Mouse (Mus musculus): ENCODE results near the gene Npb. TPM values are rescaled to one million over a fixed set of nuclear protein-coding genes. Genes with fewer than 3 reads are reported as not detected.

The Npb gene
- polyA plus RNA-seq, 1 experiment from 2014 or later = 4.4 TPM

- Histone ChIP-seq H3K36me3 (ENCODE audit: control insufficient read depth, insufficient read depth, low read length) (peaks cover 35% of the 10 kb centered on the region), H3K4me3 (ENCODE audit: low read depth, low read length) (no peak overlapping the region)
These were observed 30.1 kb upstream of the Npb start for GRCm38 (mm10) chr11:120578024-120578693.

GRCm38 (mm10) chr11:120578694-120579243 is 29.5 kb upstream of the Npb start:
- Histone ChIP-seq H3K9me3 (ENCODE audit: control insufficient read depth, low read length) (peaks cover under 1% of the 10 kb centered on the region; the same call in 1 of the 2 replicates), H3K27ac (ENCODE audit: low read depth) (no peak overlapping the region), H3K4me1 (replicated peaks; ENCODE audit: control insufficient read depth, insufficient read depth, low read length) (peaks cover 25% of the 10 kb centered on the region), H3K36me3 (ENCODE audit: control insufficient read depth, insufficient read depth, low read length) (peaks cover 35% of the 10 kb centered on the region), H3K4me2 (ENCODE audit: low read length) (no peak overlapping the region), H3K9ac (ENCODE audit: low read length) (no peak overlapping the region), H3K27me3 (replicated peaks; ENCODE audit: control insufficient read depth, insufficient read depth, low read length) (no peaks in the 10 kb centered on the region), H3K4me3 (ENCODE audit: low read depth, low read length) (no peak overlapping the region)
- WGBS = 79% methylated on average over 11 of the region's 11 CpGs
- DNase-seq (ENCODE audit: low spot score) (no peak), ATAC-seq (replicated peaks; ENCODE audit: low FRiP score, low TSS enrichment, low read depth) (no peak)

More at GRCm38 (mm10) chr11:120578024-120578693, 30.1 kb upstream of the Npb start:
- Histone ChIP-seq H3K9me3 (ENCODE audit: control insufficient read depth, low read length) (no peaks in the 10 kb centered on the region), H3K27me3 (replicated peaks; ENCODE audit: control insufficient read depth, insufficient read depth, low read length) (no peaks in the 10 kb centered on the region), H3K27ac (ENCODE audit: low read depth) (no peak overlapping the region), H3K4me1 (replicated peaks; ENCODE audit: control insufficient read depth, insufficient read depth, low read length) (peaks cover 25% of the 10 kb centered on the region), H3K4me2 (ENCODE audit: low read length) (no peak overlapping the region), H3K9ac (ENCODE audit: low read length) (no peak overlapping the region)
- ATAC-seq (replicated peaks; ENCODE audit: low FRiP score, low TSS enrichment, low read depth) = no peak
- 82% methylated on average over 10 of the region's 10 CpGs for WGBS
- no peak for DNase-seq (ENCODE audit: low spot score)

GRCm38 (mm10) chr11:120579316-120580107 is 28.8 kb upstream of the Npb start:
- H3K36me3 ChIP-seq (ENCODE audit: control insufficient read depth, insufficient read depth, low read length) = peaks cover 38% of the 10 kb centered on the region
- H3K4me2 ChIP-seq (ENCODE audit: low read length) = peak overlapping the region; percentile 97
- no peak overlapping the region for H3K9ac ChIP-seq (ENCODE audit: low read length)
- WGBS = 49% methylated on average over 15 of the region's 15 CpGs
- H3K4me3 ChIP-seq (ENCODE audit: low read depth, low read length) = peak overlapping the region; percentile 89
- peaks cover 4% of the 10 kb centered on the region; the same call in 1 of the 2 replicates for H3K9me3 ChIP-seq (ENCODE audit: control insufficient read depth, low read length)
- ATAC-seq (replicated peaks; ENCODE audit: low FRiP score, low TSS enrichment, low read depth) = no peak
- H3K27me3 ChIP-seq (replicated peaks; ENCODE audit: control insufficient read depth, insufficient read depth, low read length) = no peaks in the 10 kb centered on the region
- peak; percentile 96 for DNase-seq (ENCODE audit: low spot score)
- peaks cover 20% of the 10 kb centered on the region for H3K4me1 ChIP-seq (replicated peaks; ENCODE audit: control insufficient read depth, insufficient read depth, low read length)
- H3K27ac ChIP-seq (ENCODE audit: low read depth) = no peak overlapping the region

DNA sequence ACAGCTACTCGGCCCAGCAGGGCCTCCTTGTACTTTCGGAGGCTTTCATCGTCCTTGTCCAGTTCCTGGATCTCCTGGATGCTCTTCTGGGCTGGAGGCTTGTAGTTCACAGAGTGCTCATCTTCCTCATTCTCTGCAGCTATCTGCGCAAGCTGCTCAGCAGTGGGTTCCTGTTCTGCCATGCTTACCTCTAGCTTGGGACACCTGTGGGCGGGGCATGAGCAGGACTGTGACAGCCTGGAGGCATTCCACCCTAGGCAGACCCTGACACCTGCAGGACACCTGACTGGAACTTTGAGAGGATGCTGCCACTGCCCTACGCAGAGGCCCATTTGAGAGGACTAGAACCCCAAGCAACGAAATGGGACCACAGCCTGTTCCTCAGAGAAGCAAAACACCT is 28.1 kb upstream of the Npb start:
- peaks cover 42% of the 10 kb centered on the region for H3K36me3 ChIP-seq (ENCODE audit: control insufficient read depth, insufficient read depth, low read length)
- DNase-seq (ENCODE audit: low spot score) (peak; percentile 59), ATAC-seq (replicated peaks; ENCODE audit: low FRiP score, low TSS enrichment, low read depth) (no peak)
- H3K9me3 ChIP-seq (ENCODE audit: control insufficient read depth, low read length) = peaks cover 4% of the 10 kb centered on the region; the same call in 1 of the 2 replicates
- H3K27me3 ChIP-seq (replicated peaks; ENCODE audit: control insufficient read depth, insufficient read depth, low read length) = no peaks in the 10 kb centered on the region
- peak overlapping the region; percentile 89 for H3K4me3 ChIP-seq (ENCODE audit: low read depth, low read length)
- peak overlapping the region; percentile 97 for H3K4me2 ChIP-seq (ENCODE audit: low read length)
- peaks cover 19% of the 10 kb centered on the region for H3K4me1 ChIP-seq (replicated peaks; ENCODE audit: control insufficient read depth, insufficient read depth, low read length)
- WGBS = 55% methylated on average over 7 of the region's 7 CpGs
- peak overlapping the region; percentile 93 for H3K9ac ChIP-seq (ENCODE audit: low read length)
- peak overlapping the region; percentile 91; the same call in 1 of the 2 replicates for H3K27ac ChIP-seq (ENCODE audit: low read depth)

DNA sequence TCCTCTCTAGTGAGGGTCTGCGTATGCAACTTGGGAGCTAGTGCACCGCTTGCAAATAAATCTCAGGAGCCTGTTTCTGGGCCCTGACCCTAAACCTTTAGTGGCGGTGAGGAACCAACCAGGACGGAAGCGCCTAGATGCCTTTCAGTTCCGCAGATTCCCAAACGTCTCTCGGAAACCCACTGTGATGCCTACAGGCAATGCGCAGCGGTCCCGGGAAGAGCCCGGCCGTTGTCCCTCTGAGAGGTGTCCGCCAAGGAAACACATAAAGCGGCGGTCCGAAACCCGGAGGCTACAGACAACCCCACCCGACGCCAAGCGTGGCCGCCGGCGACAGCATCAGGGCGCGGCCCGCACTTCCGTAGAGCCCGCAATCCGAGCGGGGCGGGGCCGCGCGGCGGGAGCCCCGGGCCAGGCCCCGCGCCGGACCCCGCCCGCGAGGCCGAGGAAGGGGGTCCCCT is 27.4 kb upstream of the Npb start:
- H3K36me3 ChIP-seq (ENCODE audit: control insufficient read depth, insufficient read depth, low read length) = peaks cover 49% of the 10 kb centered on the region
- WGBS = under 1% methylated on average over 29 of the region's 44 CpGs
- peak; percentile 74 for DNase-seq (ENCODE audit: low spot score)

GRCm38 (mm10) chr11:120581490-120582267 is 26.6 kb upstream of the Npb start, which contains the start of gene Arhgdia:
TSS of gene Arhgdia (minus strand) at chr11:120581624.
- H3K9ac ChIP-seq (ENCODE audit: low read length) = peak within 1 kb of the TSS; percentile 93
- peaks cover 57% of the 10 kb centered on the region for H3K36me3 ChIP-seq (ENCODE audit: control insufficient read depth, insufficient read depth, low read length)
- peaks cover 4% of the 10 kb centered on the region; the same call in 1 of the 2 replicates for H3K9me3 ChIP-seq (ENCODE audit: control insufficient read depth, low read length)
- H3K27ac ChIP-seq (ENCODE audit: low read depth) = peak within 1 kb of the TSS; percentile 91
- WGBS = 4% methylated on average over 67 of the region's 75 CpGs
- peak within 1 kb of the TSS; percentile 97 for H3K4me2 ChIP-seq (ENCODE audit: low read length)
- H3K4me1 ChIP-seq (replicated peaks; ENCODE audit: control insufficient read depth, insufficient read depth, low read length) = peaks cover 19% of the 10 kb centered on the region
- DNase-seq (ENCODE audit: low spot score) (peak; percentile 93), ATAC-seq (replicated peaks; ENCODE audit: low FRiP score, low TSS enrichment, low read depth) (peak; percentile 42)
- peak within 1 kb of the TSS; percentile 89 for H3K4me3 ChIP-seq (ENCODE audit: low read depth, low read length)
- no peaks in the 10 kb centered on the region for H3K27me3 ChIP-seq (replicated peaks; ENCODE audit: control insufficient read depth, insufficient read depth, low read length)

More for the DNA sequence above, 27.4 kb upstream of the Npb start:
- peak; percentile 36; the same call in 1 of the 2 replicates for ATAC-seq (replicated peaks; ENCODE audit: low FRiP score, low TSS enrichment, low read depth)
- H3K4me2 ChIP-seq (ENCODE audit: low read length) = peak overlapping the region; percentile 97
- H3K4me3 ChIP-seq (ENCODE audit: low read depth, low read length) = peak overlapping the region; percentile 89
- H3K9me3 ChIP-seq (ENCODE audit: control insufficient read depth, low read length) = peaks cover 4% of the 10 kb centered on the region; the same call in 1 of the 2 replicates
- H3K4me1 ChIP-seq (replicated peaks; ENCODE audit: control insufficient read depth, insufficient read depth, low read length) = peaks cover 19% of the 10 kb centered on the region
- H3K9ac ChIP-seq (ENCODE audit: low read length) = peak overlapping the region; percentile 93
- no peaks in the 10 kb centered on the region for H3K27me3 ChIP-seq (replicated peaks; ENCODE audit: control insufficient read depth, insufficient read depth, low read length)
- H3K27ac ChIP-seq (ENCODE audit: low read depth) = peak overlapping the region; percentile 91

- peak overlapping the region; percentile 91 for H3K27ac ChIP-seq (ENCODE audit: low read depth)
- H3K27me3 ChIP-seq (replicated peaks; ENCODE audit: control insufficient read depth, insufficient read depth, low read length) = no peaks in the 10 kb centered on the region
- H3K4me1 ChIP-seq (replicated peaks; ENCODE audit: control insufficient read depth, insufficient read depth, low read length) = peaks cover 19% of the 10 kb centered on the region
- ATAC-seq (replicated peaks; ENCODE audit: low FRiP score, low TSS enrichment, low read depth) (no peak), DNase-seq (ENCODE audit: low spot score) (no peak)
- WGBS = 72% methylated on average over 8 of the region's 8 CpGs
- peak overlapping the region; percentile 89 for H3K4me3 ChIP-seq (ENCODE audit: low read depth, low read length)
- H3K4me2 ChIP-seq (ENCODE audit: low read length) = peak overlapping the region; percentile 97
- H3K9me3 ChIP-seq (ENCODE audit: control insufficient read depth, low read length) = peaks cover 4% of the 10 kb centered on the region; the same call in 1 of the 2 replicates
- peaks cover 57% of the 10 kb centered on the region for H3K36me3 ChIP-seq (ENCODE audit: control insufficient read depth, insufficient read depth, low read length)
- peak overlapping the region; percentile 93 for H3K9ac ChIP-seq (ENCODE audit: low read length)
These were observed 25.9 kb upstream of the Npb start for GRCm38 (mm10) chr11:120582268-120582981.

Measured in intestine, embryonic 14.5 days (tissue).